Mouse (Mus musculus) neural tube, embryonic 11.5 days (tissue): Measurements from ENCODE around the gene Kcnj9. TPM values are rescaled to one million over a fixed set of nuclear protein-coding genes. Genes with fewer than 3 reads are reported as not detected.

ENCODE experiments used
- ATAC-seq: fragments of 200-750 bp; cut with Nextera tagmentation; 2 replicates; pipeline ENCODE4 v1.8.0; 2017; ENCODE audit warnings: moderate number of reproducible peaks, mild to moderate bottlenecking, moderate TSS enrichment, moderate library complexity; ENCODE audit not compliant: insufficient read depth, low FRiP score, low TSS enrichment
- DNase-seq: peaks from one replicate; pipeline ENCODE4 v3.0.0-alpha.2; 2015; ENCODE audit warnings: low spot score
- H3K27ac ChIP-seq: fragments of 300-500 bp; sonication (generic); 2 replicates; pipeline ENCODE4 v1.5.1; 2014; ENCODE audit warnings: low read depth, mild to moderate bottlenecking, low read length
- H3K27me3 ChIP-seq: fragments of 300-500 bp; sonication (generic); 2 replicates; pipeline ENCODE4 v1.6.1; 2014; ENCODE audit warnings: mild to moderate bottlenecking, low read length, mixed read lengths; ENCODE audit not compliant: control insufficient read depth, insufficient read depth
- H3K36me3 ChIP-seq: fragments of 300-500 bp; sonication (generic); 2 replicates; pipeline ENCODE4 v1.6.1; 2014; ENCODE audit warnings: mild to moderate bottlenecking, low read length, moderate library complexity, mixed read lengths; ENCODE audit not compliant: control insufficient read depth, insufficient read depth
- H3K4me1 ChIP-seq: fragments of 300-500 bp; sonication (generic); 2 replicates; pipeline ENCODE4 v1.6.1; 2014; ENCODE audit warnings: low read length, mixed read lengths; ENCODE audit not compliant: control insufficient read depth, insufficient read depth
- H3K4me2 ChIP-seq: fragments of 300-500 bp; sonication (generic); 2 replicates; pipeline ENCODE4 v1.6.1; 2014; ENCODE audit warnings: low read depth, mild to moderate bottlenecking, moderate library complexity
- H3K4me3 ChIP-seq: fragments of 300-500 bp; sonication (generic); 2 replicates; pipeline ENCODE4 v1.5.1; 2014; ENCODE audit warnings: low read depth, low read length
- H3K9ac ChIP-seq: fragments of 300-500 bp; sonication (generic); 2 replicates; pipeline ENCODE4 v1.6.1; 2014; ENCODE audit warnings: mild to moderate bottlenecking, low read length
- H3K9me3 ChIP-seq: fragments of 300-500 bp; sonication (generic); 2 replicates; pipeline ENCODE4 v1.6.1; 2016; ENCODE audit warnings: low read length; ENCODE audit not compliant: control insufficient read depth
- WGBS: fragments of 180-500 bp; shearing (Covaris S2); extraction: QIAGEN DNeasy Blood & Tissue Kit; methylation state at CpG from one replicate; pipeline ENCODE4 v1.1.7; 2014; 5-methylcytosine and 5-hydroxymethylcytosine counted together
- polyA plus RNA-seq: library from polyadenylated mRNA; unstranded; fragments of >200 nt; fragmentation: Nextera tagmentation; extraction: Ambion mirVana; gene quantifications from 2 replicates; pipeline ENCODE4 v1.2.1, GENCODE M21; 2014

Gene Kcnj9
- polyA plus RNA-seq, 1 experiment from 2014 or later = 0.84 TPM

- Histone ChIP-seq H3K27ac (no peak overlapping the region), H3K4me3 (no peak overlapping the region), H3K4me2 (no peak overlapping the region), H3K36me3 (no peaks in the 10 kb centered on the region), H3K27me3 (no peaks in the 10 kb centered on the region), H3K9me3 (no peaks in the 10 kb centered on the region), H3K4me1 (peaks cover 28% of the 10 kb centered on the region), H3K9ac (no peak overlapping the region)
- DNase-seq = no peak
- WGBS = 88% methylated on average over 3 of the region's 3 CpGs
- ATAC-seq = no peak
Observed at GRCm38 (mm10) chr1:172352453-172352852, 23.3 kb upstream of the Kcnj9 start.

- H3K9me3 ChIP-seq = no peaks in the 10 kb centered on the region
- no peak for DNase-seq
- H3K4me2 ChIP-seq = no peak overlapping the region
- H3K27ac ChIP-seq = no peak overlapping the region
- no peak overlapping the region for H3K9ac ChIP-seq
- no peak overlapping the region for H3K4me3 ChIP-seq
- H3K4me1 ChIP-seq = peaks cover 28% of the 10 kb centered on the region
- ATAC-seq = no peak
- WGBS = 77% methylated on average over 6 of the region's 6 CpGs
- no peaks in the 10 kb centered on the region for H3K36me3 ChIP-seq
- no peaks in the 10 kb centered on the region for H3K27me3 ChIP-seq
Observed at GRCm38 (mm10) chr1:172352001-172352400, 22.9 kb upstream of the Kcnj9 start.

DNA sequence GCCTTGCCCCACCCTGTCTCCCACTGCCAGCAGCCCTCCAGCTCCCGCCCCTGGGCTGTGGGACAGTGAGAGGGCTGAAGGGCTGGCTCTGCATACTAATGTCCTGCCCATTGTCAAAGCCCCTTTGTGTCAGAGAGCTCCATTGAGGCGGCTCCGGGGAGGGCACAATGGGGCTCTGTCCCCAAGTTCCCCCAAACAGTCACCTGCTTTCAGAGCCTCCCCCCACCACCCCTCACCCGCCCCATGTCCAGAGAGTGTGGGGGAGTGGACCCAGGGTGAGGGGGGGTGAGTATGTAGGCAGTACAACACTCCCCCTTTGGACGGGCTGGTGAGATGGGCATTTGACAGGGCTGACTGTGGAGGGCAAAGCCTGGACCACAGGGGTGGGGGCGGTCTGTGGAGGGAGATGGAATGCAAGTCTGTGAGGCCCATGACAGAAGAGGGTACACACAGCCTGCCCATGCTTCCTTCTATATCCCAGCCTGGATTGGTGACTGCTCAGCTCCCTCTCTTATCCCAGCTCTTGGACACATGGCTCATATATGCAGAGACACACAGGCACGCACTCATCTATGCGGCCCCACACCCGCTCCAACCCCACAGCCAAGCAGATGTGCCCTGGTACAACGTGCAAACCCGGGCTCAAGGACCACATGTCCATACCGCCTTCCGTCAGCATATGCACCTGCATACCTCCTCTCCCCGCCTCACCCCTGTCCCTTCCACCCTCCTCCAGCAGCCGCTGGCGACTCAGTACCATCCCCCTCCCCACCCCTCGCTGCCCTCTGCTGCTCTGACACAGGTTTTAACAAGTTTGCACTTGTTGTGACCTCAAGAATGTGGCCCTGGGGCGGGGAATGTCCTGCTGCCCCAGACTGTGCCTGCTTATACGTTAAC, 21.0 kb upstream of the Kcnj9 start:
- Histone ChIP-seq H3K9me3 (no peaks in the 10 kb centered on the region), H3K4me3 (no peak overlapping the region), H3K9ac (peak overlapping the region; percentile 30), H3K4me1 (peaks cover 28% of the 10 kb centered on the region), H3K27me3 (no peaks in the 10 kb centered on the region), H3K4me2 (0 out of 2 replicates have a peak overlapping the region, but pooled peaks have one; percentile 11), H3K36me3 (no peaks in the 10 kb centered on the region), H3K27ac (peak overlapping the region; percentile 80)
- ATAC-seq = peak; percentile 98
- 6% methylated on average over 19 of the region's 19 CpGs for WGBS
- peak; percentile 86 for DNase-seq

DNA sequence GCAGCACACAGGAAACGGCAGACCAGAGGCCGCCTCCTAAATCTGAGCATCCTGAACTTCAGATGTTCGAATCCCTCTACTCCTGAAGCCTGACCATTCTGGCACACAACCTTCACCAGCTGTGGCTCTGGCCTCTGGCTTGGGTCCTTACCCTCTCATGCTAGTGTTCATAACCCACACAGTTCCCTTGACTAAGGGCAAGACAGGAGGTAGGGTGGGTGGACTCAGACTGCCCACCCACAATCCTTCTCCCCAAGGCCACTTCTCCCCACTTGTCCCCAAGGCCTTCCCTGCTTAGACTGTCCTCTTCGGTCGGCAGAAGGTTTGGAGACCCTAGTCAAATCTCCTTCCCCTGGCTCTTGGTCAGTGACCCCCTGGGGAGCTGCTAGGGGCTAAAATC, 20.4 kb upstream of the Kcnj9 start:
- 42% methylated on average over 5 of the region's 5 CpGs for WGBS

DNA sequence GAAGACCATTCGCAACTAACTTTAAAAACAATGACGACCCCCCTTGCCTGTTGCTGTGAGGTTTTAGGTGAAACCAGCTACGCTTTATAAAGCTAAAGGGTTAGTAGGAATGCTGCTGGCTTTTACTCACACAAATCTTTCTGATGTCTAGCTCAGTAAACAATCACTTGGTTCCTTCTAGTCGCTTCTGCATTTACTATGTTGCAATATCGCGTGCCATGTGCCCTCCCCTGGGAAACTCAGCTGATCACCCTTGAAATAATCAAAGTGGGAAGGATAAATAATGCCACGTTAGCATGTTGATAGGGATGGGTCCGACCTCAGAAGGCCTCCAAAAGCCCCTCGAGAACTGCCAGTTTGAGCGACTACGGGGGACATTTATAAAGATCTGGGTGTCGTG, 18.3 kb upstream of the Kcnj9 start:
- Histone ChIP-seq H3K4me3 (no peak overlapping the region), H3K27ac (no peak overlapping the region), H3K36me3 (no peaks in the 10 kb centered on the region), H3K27me3 (no peaks in the 10 kb centered on the region), H3K4me1 (peaks cover 22% of the 10 kb centered on the region), H3K9ac (no peak overlapping the region), H3K4me2 (no peak overlapping the region), H3K9me3 (no peaks in the 10 kb centered on the region)
- ATAC-seq (no peak), DNase-seq (no peak)
- WGBS = 88% methylated on average over 12 of the region's 12 CpGs

More for the DNA sequence above, 20.4 kb upstream of the Kcnj9 start:
- Histone ChIP-seq H3K4me2 (0 out of 2 replicates have a peak overlapping the region, but pooled peaks have one; percentile 10), H3K9ac (peak overlapping the region; percentile 26), H3K4me3 (no peak overlapping the region), H3K27me3 (no peaks in the 10 kb centered on the region), H3K36me3 (no peaks in the 10 kb centered on the region), H3K4me1 (peaks cover 28% of the 10 kb centered on the region), H3K9me3 (no peaks in the 10 kb centered on the region), H3K27ac (peak overlapping the region; percentile 80)
- ATAC-seq (peak; percentile 40), DNase-seq (no peak)

- DNase-seq (no peak), ATAC-seq (no peak)
- H3K9ac ChIP-seq = no peak overlapping the region
- H3K27me3 ChIP-seq = peaks cover 1% of the 10 kb centered on the region; the same call in 1 of the 2 replicates
- no peaks in the 10 kb centered on the region for H3K36me3 ChIP-seq
- H3K9me3 ChIP-seq = no peaks in the 10 kb centered on the region
- H3K4me3 ChIP-seq = no peak overlapping the region
- H3K4me1 ChIP-seq = peaks cover 21% of the 10 kb centered on the region
- no peak overlapping the region for H3K27ac ChIP-seq
- 88% methylated on average over 10 of the region's 10 CpGs for WGBS
- H3K4me2 ChIP-seq = no peak overlapping the region
Observed at GRCm38 (mm10) chr1:172346707-172347106, 17.6 kb upstream of the Kcnj9 start.

GRCm38 (mm10) chr1:172344820-172345219, 15.7 kb upstream of the Kcnj9 start:
- Histone ChIP-seq H3K9ac (no peak overlapping the region), H3K27ac (no peak overlapping the region), H3K4me1 (peaks cover 7% of the 10 kb centered on the region; the same call in 1 of the 2 replicates), H3K4me3 (no peak overlapping the region), H3K36me3 (no peaks in the 10 kb centered on the region), H3K27me3 (peaks cover 4% of the 10 kb centered on the region; the same call in 1 of the 2 replicates), H3K4me2 (no peak overlapping the region), H3K9me3 (no peaks in the 10 kb centered on the region)
- 91% methylated on average over 7 of the region's 7 CpGs for WGBS
- no peak for ATAC-seq
- DNase-seq = no peak

GRCm38 (mm10) chr1:172343914-172344313, 14.8 kb upstream of the Kcnj9 start:
- Histone ChIP-seq H3K9ac (no peak overlapping the region), H3K4me1 (no peaks in the 10 kb centered on the region), H3K36me3 (no peaks in the 10 kb centered on the region), H3K4me2 (no peak overlapping the region), H3K9me3 (no peaks in the 10 kb centered on the region), H3K27ac (no peak overlapping the region), H3K4me3 (no peak overlapping the region), H3K27me3 (peaks cover 4% of the 10 kb centered on the region; the same call in 1 of the 2 replicates)
- ATAC-seq (no peak), DNase-seq (no peak)
- WGBS = 60% methylated on average over 3 of the region's 3 CpGs

DNA sequence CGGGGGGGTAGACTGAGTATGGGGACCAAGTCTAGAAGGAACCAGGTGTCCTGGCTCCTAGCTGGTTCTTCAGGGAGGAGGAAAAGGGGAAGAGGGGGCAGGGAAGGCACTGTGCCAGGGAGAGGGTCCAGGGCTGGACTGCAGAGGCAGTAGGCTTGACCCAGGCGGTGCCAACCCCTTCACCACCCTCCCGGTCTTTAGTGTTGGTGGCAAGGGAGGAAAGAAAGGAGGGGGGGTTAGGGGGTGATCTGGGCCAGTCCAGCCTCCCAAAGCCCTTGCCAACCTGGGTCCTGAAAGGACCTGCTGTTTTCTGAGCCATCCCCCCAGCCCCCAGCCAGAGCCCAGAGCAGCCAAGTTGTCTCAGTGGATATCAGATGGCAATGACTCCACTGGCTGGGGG, 13.6 kb upstream of the Kcnj9 start:
- H3K4me2 ChIP-seq = no peak overlapping the region; the same call in 1 of the 2 replicates
- no peak overlapping the region for H3K27ac ChIP-seq
- H3K27me3 ChIP-seq = peaks cover 4% of the 10 kb centered on the region; the same call in 1 of the 2 replicates
- no peaks in the 10 kb centered on the region for H3K36me3 ChIP-seq
- DNase-seq (no peak), ATAC-seq (no peak)
- H3K4me3 ChIP-seq = no peak overlapping the region
- no peak overlapping the region for H3K9ac ChIP-seq
- H3K4me1 ChIP-seq = no peaks in the 10 kb centered on the region
- WGBS = 95% methylated on average over 2 of the region's 3 CpGs
- H3K9me3 ChIP-seq = no peaks in the 10 kb centered on the region
